Mouse (Mus musculus) gastrocnemius, postnatal 36 days (tissue): ENCODE data around the gene 6430571L13Rik. TPM values are rescaled to one million over a fixed set of nuclear protein-coding genes. Genes with fewer than 3 reads are reported as not detected.

ENCODE experiments used
- DNase-seq, 2 experiments: peaks; one replicate each; pipeline ENCODE4 v3.0.0; 2022
- intact Hi-C: fragments of 180-260 bp; cut with DNase I; formaldehyde crosslinking; loops from one replicate; pipeline ENCODE4 v1.15.1; 2025
- total RNA-seq, 2 experiments: library from RNA; stranded (reverse); gene quantifications; 2 replicates each; pipeline ENCODE4 v1.2.3; 2021

The 6430571L13Rik gene
- total RNA-seq, 2 experiments from 2014 or later, result 33.5 to 35.9 TPM

DNA sequence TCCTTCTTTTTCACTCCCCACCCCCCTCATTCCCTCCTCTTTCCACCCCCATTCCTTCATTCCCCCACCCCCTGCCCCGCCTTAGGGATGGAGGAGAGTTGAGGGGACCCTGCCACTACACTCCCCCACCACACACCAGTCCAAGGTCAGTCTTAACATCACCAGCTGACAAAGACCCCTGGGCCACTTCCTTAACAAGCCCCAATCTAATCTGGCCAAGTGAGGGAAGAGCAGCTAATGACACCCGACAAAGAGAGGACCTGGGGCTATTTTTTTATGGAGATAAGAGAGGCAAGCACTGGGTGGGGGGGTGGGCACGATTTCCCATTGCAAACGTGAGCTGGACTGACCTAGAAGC lies 29.7 kb downstream of the 6430571L13Rik start:
- intact Hi-C loops, result no loop called here
- DNase-seq, result no peak

DNA sequence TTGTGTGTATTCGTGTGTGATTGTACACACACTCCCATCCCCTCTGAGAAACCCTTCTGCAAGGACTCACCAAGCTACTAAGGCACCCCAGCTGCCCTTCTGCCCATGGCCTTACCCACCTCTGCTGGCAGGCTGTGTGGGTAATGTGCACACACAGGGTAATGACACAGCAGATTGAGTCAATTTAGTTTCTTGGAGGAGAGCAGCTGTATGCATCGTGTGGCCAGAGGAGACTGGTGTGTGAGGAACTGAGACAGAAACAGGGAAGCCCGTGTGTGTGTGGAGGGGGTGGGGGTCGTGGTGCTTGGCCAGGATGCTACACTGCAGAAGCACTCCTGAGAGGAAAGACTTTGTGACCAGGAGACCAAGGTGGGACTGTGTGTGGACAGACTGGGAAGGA lies 32.0 kb downstream of the 6430571L13Rik start:
- intact Hi-C loops, result no loop called here

DNA sequence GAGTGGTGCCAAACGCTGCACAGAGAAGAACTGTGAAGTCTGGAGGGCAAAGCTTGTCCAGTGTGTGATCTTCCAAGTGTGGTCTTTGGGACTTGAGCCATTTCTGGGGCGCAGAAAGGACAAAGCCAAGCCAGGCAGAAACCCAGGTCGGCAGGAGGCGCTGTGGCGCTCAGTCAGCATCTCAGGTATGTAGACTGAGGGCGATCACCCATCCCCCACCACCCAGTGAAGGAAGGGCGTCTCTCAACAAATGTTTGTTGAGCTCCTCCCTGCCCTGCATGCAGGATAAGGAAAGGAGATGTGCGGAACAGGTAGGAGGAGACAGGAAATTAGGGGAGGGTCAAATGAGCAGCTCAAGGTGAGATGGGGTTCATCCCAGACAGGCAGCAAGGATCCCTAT lies 34.2 kb downstream of the 6430571L13Rik start:
- intact Hi-C loops, result no loop called here
- no peak for DNase-seq

More for the DNA sequence above, 32.0 kb downstream of the 6430571L13Rik start:
- DNase-seq, result no peak

DNA sequence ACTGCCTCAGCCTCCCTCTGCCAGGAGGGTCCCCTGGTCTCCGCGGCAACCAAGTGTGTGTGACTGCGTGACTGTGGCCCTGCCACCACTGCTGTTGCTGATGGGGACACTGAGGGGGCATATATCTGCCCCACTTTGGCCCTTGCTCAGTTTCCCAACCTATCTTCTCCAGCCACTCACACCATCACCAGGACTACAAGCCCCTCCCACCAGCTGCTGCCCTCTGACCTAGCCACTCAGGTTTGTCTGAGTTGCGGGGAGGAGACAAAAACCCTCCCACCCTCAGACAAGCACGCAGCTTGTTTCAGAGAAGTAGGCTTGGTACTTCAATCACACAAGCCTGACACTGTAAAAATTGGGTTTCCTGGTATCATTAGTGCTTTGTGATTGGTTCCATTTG lies 35.0 kb downstream of the 6430571L13Rik start:
- intact Hi-C loops, result no loop called here
- no peak for DNase-seq

DNA sequence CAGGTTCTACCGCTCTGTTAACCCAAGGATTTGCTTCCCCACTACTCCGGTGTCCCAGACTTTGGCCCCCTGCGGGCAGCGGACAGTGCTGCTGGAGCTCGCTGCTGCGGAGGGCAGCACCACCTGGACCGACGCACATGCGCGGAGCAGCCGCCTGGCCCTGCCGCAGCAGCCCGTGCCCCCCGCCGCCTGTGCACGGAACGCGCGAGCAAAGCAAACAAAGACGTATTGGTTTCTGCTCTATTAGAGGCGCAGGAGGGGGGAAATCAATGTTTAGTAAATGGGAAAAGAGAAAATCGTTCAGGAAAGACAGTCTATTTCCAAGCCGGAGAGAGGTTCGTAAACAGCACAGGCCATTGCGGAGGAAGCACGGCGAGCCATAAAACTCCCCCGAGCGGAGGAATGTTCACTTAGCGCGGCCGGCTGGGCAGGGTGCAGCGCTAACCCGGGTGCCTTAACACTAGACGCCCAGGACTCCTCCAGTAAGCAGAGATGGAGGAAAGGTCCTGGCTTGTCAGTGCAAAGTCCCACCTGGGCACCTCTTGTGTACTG lies 37.6 kb downstream of the 6430571L13Rik start:
- DNase-seq, result no peak
- intact Hi-C loops, result no loop called here

DNA sequence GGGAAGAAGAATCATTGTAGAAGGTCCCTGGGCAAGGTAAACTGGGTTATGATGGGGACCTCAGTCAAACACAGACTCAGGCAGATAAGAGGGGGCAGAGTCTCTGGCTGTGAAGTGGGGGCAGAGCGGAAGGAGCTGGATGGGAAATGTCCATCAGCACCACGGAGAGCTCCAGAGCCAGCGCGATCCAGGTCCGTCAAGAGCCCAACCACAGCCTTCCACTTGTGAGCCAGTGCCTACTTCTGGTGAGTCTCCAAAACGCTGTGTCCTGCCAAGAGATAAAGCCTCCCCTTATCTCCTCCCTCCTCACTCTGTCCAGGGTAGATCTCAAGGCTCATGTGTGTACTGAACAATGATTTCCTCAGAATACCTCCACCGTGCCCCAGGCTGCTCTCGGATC lies 41.3 kb downstream of the 6430571L13Rik start:
- intact Hi-C loops, result loop anchor here (5.0 kb wide), 1 partner anchor 66 kb away; no protein-coding TSS in a partner anchor
- no peak for DNase-seq

DNA sequence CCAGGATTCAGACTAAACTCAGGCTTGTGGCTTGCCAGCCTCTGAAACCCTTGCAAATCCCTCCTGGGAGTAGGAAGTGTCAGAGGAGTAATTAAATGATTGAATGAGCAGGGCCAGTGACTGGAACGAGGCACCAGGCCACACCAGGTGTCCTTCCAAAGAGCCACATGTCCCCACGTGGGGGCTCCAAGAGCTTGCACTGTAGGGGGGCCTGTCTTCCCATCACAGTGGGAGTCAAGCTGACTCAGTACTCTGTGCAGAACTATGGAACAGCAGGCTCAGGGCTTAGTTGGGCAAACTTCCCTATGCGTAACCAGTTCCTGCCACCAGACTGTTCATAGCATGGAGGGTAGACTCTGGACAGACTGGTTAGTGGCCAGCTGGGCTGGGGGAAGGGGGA lies 44.0 kb downstream of the 6430571L13Rik start:
- DNase-seq, result no peak
- intact Hi-C loops, result loop anchor here (5.0 kb wide), 1 partner anchor 63 kb away; no protein-coding TSS in a partner anchor

DNA sequence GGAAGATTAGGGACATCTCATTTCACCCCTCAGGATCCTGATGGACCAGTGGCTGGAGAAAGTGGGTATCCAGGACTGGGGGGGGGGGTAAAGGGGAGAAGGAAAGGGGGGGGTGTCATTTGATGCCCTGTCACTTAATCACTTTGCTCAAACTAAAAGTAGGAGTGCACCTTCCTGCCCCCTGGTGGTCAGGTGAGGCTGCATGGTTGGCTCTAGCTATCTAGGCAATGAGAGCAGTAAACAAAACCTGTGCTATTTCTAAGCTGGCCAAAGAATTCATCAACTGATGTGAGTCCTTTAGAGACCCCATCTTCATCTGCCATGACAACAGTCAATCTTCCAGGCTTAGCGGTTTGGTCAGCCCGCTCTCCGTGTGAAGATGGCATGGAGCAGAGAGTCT lies 46.3 kb downstream of the 6430571L13Rik start:
- intact Hi-C loops, result no loop called here
- no peak for DNase-seq

DNA sequence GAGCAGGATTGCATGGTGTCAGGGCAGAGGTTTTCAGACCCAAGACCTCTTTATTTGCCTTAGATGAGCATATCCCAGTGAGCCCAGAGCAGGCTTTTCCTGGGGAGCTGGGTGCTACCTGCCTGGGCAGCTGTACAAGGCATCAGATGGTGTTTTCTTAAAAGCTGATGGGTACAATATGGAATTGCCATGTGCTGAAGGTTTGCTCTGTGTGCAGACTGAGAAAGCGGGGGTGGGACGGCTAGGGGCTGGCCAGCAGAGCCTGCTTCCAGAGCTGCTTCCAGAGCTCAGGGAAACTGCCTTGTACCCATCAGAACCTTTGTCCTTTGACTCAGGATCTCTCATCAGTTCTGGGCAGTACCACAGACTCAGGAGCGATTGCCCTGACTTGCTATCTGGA lies 47.3 kb downstream of the 6430571L13Rik start:
- intact Hi-C loops, result no loop called here
- no peak for DNase-seq

DNA sequence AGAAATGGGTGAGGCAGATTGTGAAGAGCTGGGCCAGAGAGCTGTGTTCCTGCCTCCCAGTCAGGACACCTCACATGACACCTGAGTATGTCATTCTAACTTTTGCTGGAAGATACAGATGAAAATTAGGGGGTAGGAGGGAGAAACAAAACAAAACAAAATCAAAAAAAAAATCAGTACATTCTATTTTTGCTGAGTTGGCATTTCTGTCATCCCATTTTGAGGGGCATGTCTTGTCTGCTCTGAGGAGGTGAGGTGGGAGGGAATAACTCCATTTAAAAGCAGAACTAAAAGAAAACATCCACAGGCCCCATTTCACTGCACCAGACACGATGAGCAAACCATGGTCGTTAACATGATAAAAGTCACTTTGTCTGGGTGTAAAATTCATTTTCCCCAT lies 47.9 kb downstream of the 6430571L13Rik start:
- intact Hi-C loops, result no loop called here
- no peak for DNase-seq

DNA sequence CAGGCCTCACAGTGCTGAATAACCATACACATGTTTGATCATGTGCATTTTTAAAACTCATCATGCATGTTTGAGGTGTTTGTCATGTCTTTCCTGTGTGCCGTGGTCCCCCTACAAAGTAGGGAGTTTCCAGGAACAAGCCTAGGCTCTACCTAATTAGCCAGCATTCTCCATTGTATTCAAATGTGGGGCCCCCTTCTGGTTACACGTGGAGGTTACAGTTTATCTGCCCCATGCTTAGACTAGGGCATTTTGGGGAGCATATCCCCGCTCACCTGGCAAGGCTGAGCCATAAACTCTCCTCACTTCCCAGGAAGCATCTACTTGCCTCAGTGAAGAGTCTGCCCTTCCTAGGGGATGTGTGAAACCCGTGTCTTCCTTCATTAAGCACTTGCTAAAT lies 56.0 kb downstream of the 6430571L13Rik start:
- no peak for DNase-seq
- intact Hi-C loops, result no loop called here

DNA sequence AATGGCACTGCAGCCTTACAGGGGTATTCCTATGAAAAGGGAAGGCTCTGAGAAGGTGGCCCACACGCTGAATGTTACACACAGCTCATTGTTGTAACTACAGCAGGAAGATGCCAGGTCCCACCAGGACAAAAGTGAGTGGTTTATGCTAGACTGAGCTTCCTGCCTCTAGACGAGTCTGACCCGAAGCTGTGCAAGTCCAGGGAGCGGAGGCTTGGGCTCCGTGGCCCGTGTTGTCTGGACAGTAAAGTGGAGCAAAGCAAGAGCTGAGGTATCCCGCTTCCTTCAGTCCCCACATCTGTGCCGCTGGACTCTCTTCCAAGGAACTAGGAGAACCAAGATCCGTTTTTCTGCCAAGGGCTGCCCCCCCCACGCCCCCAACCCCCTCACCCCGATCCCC lies 58.6 kb downstream of the 6430571L13Rik start:
- intact Hi-C loops, result no loop called here

DNA sequence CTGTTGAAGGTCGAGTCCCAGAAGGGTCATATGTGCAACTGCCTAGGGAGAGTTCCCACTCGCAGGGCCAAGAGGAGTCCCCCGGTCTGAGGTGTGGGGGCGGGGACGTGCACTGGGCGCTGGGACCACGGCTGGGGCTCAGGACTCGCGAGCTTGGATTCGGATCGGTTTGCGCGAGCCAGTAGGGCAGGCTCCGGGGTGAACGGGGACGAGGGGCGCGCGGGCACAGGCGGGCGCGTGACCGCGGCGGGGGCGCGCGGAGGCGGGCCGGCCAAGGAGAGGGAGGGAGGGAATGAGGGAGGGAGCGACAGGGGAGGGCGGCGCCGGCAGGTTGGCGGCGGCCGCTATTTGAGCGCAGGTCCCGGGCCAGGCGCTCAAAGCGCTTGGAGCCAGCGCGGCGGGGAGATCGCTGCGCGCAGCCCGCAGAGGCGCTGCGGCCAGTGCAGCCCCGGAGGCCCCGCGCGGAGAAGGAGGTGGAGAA lies 59.1 kb downstream of the 6430571L13Rik start, which contains the start of gene Cacna2d2:
Gene Cacna2d2, plus strand, starts transcription at position 122 of the 481 bp plus-strand sequence.
- intact Hi-C loops, result no loop called here
- peak; percentile 33 to 48 for DNase-seq

More for the DNA sequence above, 58.6 kb downstream of the 6430571L13Rik start:
- DNase-seq, result no peak

DNA sequence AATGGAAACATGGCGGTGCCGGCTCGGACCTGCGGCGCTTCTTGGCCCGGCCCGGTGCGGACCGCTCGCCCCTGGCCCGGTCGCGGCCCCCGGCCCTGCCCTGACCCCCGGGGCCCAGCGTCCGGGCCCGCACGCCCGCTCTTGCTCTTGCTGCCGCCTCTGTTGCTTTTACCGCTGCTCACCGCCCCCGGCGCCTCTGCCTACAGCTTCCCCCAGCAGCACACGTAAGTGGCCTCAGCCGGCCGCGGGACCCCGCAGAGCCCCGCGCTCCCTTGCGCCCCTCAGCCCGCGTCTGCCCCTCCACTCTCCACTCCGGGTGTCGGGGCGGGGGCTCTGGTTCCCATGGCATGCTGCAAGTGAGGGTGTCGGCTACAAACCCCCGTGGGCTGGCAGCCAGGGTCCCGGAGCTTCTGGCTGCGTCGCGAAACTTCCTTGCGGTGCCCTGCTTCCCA lies 59.7 kb downstream of the 6430571L13Rik start:
- no peak for DNase-seq
- intact Hi-C loops, result no loop called here

DNA sequence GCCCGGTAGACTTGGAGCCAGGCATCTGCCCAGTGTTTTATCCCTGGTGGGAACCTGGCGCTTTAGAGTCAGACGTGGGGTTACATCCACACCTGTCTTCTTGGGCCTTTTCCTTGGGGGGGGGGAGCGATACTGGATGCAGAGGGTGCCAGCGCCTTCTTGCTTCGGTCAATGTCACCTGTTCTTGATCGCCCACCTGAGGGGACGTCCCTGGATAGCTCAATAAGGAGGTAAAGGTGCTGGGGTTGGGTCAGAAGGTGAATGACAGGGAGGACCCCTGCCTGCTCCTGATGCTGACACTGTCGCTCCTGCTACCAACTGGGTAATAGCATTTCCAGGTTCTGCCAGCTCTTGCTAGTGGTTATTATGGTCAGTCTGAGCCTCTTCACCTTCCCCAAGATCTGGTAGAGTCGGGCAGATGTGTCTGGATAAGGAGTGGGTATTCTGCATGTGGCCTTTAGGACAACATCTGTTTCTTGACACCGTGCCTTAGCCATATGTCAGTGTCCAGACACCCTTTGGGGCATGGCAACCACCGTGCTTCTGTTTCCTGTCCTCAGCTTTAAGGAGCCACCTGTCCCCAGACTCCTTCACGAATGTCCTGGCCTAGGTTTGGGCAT lies 60.4 kb downstream of the 6430571L13Rik start:
- no peak for DNase-seq
- intact Hi-C loops, result no loop called here

Other genes with a start within 250 kb of the 6430571L13Rik start
- gene Dock3, start 108.7 kb upstream of the 6430571L13Rik start, total RNA-seq, result not detected
- 10 to 100 TPM; 28.2 to 31.2 TPM for gene Mapkapk3, start 50.7 kb upstream of the 6430571L13Rik start, total RNA-seq
- gene Cish, start 44.6 kb upstream of the 6430571L13Rik start, total RNA-seq, result 10 to 100 TPM in 1 of 2 experiments, 1 to 10 TPM in 1; 3.9 to 32.3 TPM
- 10 to 100 TPM in 1 of 2 experiments, 1 to 10 TPM in 1; 9.3 to 11.2 TPM for gene Hemk1, start 2.3 kb upstream of the 6430571L13Rik start, total RNA-seq
- gene Cacna2d2, start 59.0 kb downstream of the 6430571L13Rik start, total RNA-seq, result under 1 TPM; 0.35 to 0.71 TPM
- gene Tmem115, start 193.3 kb downstream of the 6430571L13Rik start, total RNA-seq, result 10 to 100 TPM; 13.3 to 14.3 TPM
- 1 to 10 TPM; 2.3 to 3.4 TPM for gene Cyb561d2, start 201.6 kb downstream of the 6430571L13Rik start, total RNA-seq
- 10 to 100 TPM in 1 of 2 experiments, 1 to 10 TPM in 1; 9.1 to 11.6 TPM for gene Nprl2, start 201.6 kb downstream of the 6430571L13Rik start, total RNA-seq
- not detected for gene Zmynd10, start 206.7 kb downstream of the 6430571L13Rik start, total RNA-seq
- 10 to 100 TPM; 10.4 to 14.9 TPM for gene Rassf1, start 211.0 kb downstream of the 6430571L13Rik start, total RNA-seq
- gene Tusc2, start 222.7 kb downstream of the 6430571L13Rik start, total RNA-seq, result 10 to 100 TPM; 28.7 to 35.1 TPM
- gene Hyal2, start 227.3 kb downstream of the 6430571L13Rik start, total RNA-seq, result 10 to 100 TPM; 12.0 to 16.5 TPM
- 1 to 10 TPM; 2.5 to 2.8 TPM for gene Hyal1, start 236.3 kb downstream of the 6430571L13Rik start, total RNA-seq
- 10 to 100 TPM; 11.2 to 14.4 TPM for gene Naa80, start 238.3 kb downstream of the 6430571L13Rik start, total RNA-seq
- gene Hyal3, start 240.2 kb downstream of the 6430571L13Rik start, total RNA-seq, result under 1 TPM; 0.23 to 0.27 TPM
- gene Ifrd2, start 247.0 kb downstream of the 6430571L13Rik start, total RNA-seq, result 10 to 100 TPM; 48.2 to 55.8 TPM